Mouse (Mus musculus) brain, embryonic 14.5 days (tissue): ENCODE results near the gene Nek1. TPM values are rescaled to one million over a fixed set of nuclear protein-coding genes. Genes with fewer than 3 reads are reported as not detected.

Experiments used
- DNase-seq: peaks from one replicate; pipeline ENCODE4 v3.0.0-alpha.2; 2011; ENCODE audit warnings: low read depth
- CTCF ChIP-seq: fragments of 200-500 bp; IDR thresholded peaks from 2 replicates; pipeline ENCODE4 v1.5.1; 2012; ENCODE audit warnings: inconsistent platforms, mild to moderate bottlenecking, moderate library complexity, borderline replicate concordance; ENCODE audit not compliant: insufficient read depth, insufficient read length; ENCODE audit errors: extremely low read depth
- POLR2A ChIP-seq: fragments of 200-500 bp; IDR thresholded peaks from 2 replicates; pipeline ENCODE4 v1.6.1; 2012; ENCODE audit warnings: mild to moderate bottlenecking, inconsistent platforms, borderline replicate concordance; ENCODE audit not compliant: poor library complexity, insufficient read depth, insufficient read length, severe bottlenecking; ENCODE audit errors: extremely low read depth
- polyA plus RNA-seq: library from polyadenylated mRNA; depleted of rRNA; stranded (reverse); fragments of >200 nt; gene quantifications from 2 replicates; pipeline ENCODE4 v1.2.3, GENCODE M21; 2012; rRNA removed

The Nek1 gene
- polyA plus RNA-seq, 1 experiment, result 14.8 TPM

DNA sequence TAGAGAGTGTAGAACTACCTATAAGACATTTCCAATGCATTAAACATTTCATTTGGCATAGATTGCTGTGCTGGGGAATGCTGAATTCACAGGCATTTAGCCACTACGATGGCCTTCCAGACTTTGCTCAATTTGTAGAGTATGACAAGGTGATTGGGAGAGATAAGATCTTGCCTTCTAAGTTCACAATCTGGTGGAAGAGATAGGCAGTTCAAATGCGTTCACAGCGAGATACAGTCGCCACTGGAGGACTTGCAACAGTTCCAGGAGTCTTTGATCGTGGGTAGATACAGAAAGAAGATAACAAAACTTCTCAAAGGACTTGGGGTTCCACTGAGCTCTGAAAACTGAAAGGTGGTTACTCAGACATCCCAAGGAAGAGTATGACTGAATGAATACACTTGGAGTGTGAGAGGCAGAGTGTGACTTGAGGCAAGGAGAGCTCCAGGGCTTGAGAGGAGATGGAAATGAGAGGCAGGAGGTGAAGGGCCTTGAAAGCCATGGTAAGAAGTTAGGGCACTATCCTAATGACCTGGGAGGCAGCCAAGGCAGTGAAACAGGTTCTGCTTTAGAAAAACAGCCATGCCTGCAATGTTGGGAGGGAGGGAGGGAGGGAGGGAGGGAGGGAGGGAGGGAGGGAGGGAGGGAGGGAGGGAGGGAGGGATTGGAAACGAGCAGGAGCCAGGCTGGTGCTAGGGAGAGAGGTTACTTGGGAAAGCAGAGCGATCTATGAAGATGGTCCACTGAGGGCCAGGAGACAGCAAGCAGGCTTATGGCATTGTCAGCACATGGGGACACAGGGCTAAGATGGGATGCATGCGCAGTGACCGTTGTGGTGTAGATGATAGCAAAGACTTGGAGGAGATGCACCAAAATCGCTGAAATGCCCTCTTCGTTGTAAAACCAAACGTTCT is 184.9 kb downstream of the Nek1 start:
- TF ChIP-seq POLR2A (no peak), CTCF (no peak)
- peak; percentile 29 for DNase-seq

DNA sequence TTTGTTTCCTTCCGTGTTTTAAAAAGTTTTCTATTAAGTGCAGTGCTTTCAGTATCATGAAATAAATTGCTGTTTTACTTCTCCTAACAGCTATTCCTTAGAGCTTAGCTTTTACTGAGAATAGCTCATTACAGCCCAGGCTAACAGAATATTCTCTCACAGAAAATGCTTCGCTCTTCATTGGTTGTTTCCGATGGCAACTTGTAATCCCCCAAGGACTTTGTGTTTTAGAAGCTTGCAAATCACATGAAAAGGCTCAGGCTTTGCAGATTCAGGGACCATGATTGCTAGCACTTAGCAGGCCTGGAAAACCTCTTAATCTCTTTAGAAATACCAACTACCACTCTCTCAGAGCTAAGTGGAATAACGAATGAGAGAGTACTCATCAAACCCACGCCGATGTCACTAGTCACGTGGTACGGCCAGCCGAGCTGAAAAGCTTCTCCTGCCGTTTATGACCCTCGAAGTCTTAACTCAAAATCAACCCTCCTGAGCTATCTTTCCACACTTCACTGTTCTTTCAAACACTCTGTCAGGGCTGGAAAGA is 185.7 kb downstream of the Nek1 start:
- peak; percentile 79 for DNase-seq

More for the DNA sequence above, 185.7 kb downstream of the Nek1 start:
- TF ChIP-seq CTCF (no peak), POLR2A (no peak)

Other genes starting within 250 kb of the Nek1 start
- gene Hpf1, start 102.8 kb upstream of the Nek1 start, polyA plus RNA-seq, result 54.7 and 60.6 TPM in 2 replicates
- 35.8 and 47.3 TPM in 2 replicates for gene Clcn3, start 9.9 kb upstream of the Nek1 start, polyA plus RNA-seq
- 25.3 and 33.3 TPM in 2 replicates for gene Sh3rf1, start 230.7 kb downstream of the Nek1 start, polyA plus RNA-seq